Mouse (Mus musculus) embryonic facial prominence, embryonic 14.5 days (tissue): ENCODE measurements around the gene Spsb1. TPM values are rescaled to one million over a fixed set of nuclear protein-coding genes. Genes with fewer than 3 reads are reported as not detected.

Experiments used
- ATAC-seq: fragments of 200-750 bp; cut with Nextera tagmentation; 2 replicates; pipeline ENCODE4 v1.8.0; 2017; ENCODE audit warnings: low read depth, moderate number of reproducible peaks, moderate TSS enrichment
- DNase-seq: peaks from one replicate; pipeline ENCODE4 v3.0.0-alpha.2; 2015; ENCODE audit warnings: low spot score
- H3K27ac ChIP-seq: fragments of 300-500 bp; sonication (generic); replicated peaks from 2 replicates; pipeline ENCODE4 v1.5.1; 2014; ENCODE audit warnings: low read depth, mild to moderate bottlenecking, low read length, moderate library complexity
- H3K27me3 ChIP-seq: fragments of 300-500 bp; sonication (generic); replicated peaks from 2 replicates; pipeline ENCODE4 v1.6.1; 2014; ENCODE audit warnings: low read length; ENCODE audit not compliant: control insufficient read depth, insufficient read depth
- H3K36me3 ChIP-seq: fragments of 300-500 bp; sonication (generic); 2 replicates; pipeline ENCODE4 v1.6.1; 2014; ENCODE audit warnings: low read length, mixed read lengths; ENCODE audit not compliant: control insufficient read depth, insufficient read depth
- H3K4me1 ChIP-seq: fragments of 300-500 bp; sonication (generic); 2 replicates; pipeline ENCODE4 v1.6.1; 2014; ENCODE audit warnings: antibody characterized with exemption, low read length; ENCODE audit not compliant: control insufficient read depth, insufficient read depth
- H3K4me2 ChIP-seq: fragments of 300-500 bp; sonication (generic); 2 replicates; pipeline ENCODE4 v1.6.1; 2014; ENCODE audit warnings: low read depth, mild to moderate bottlenecking, low read length, moderate library complexity, mixed read lengths
- H3K4me3 ChIP-seq: fragments of 300-500 bp; sonication (generic); 2 replicates; pipeline ENCODE4 v1.5.1; 2014; ENCODE audit warnings: low read depth, mild to moderate bottlenecking, low read length
- H3K9ac ChIP-seq: fragments of 300-500 bp; sonication (generic); 2 replicates; pipeline ENCODE4 v1.6.1; 2014; ENCODE audit warnings: low read depth, mild to moderate bottlenecking, low read length, moderate library complexity, mixed read lengths
- H3K9me3 ChIP-seq: fragments of 300-500 bp; sonication (generic); 2 replicates; pipeline ENCODE4 v1.6.1; 2016; ENCODE audit warnings: low read length; ENCODE audit not compliant: control insufficient read depth
- WGBS: fragments of 180-500 bp; shearing (Covaris S2); extraction: QIAGEN DNeasy Blood & Tissue Kit; methylation state at CpG from one replicate; pipeline ENCODE4 v1.1.7; 2014; 5-methylcytosine and 5-hydroxymethylcytosine counted together
- polyA plus RNA-seq: library from polyadenylated mRNA; unstranded; fragments of >200 nt; fragmentation: Nextera tagmentation; extraction: Ambion mirVana; gene quantifications from 2 replicates; pipeline ENCODE4 v1.2.1, GENCODE M21; 2014

The Spsb1 gene
- polyA plus RNA-seq, 1 experiment from 2014 or later: 19.6 TPM

GRCm38 (mm10) chr4:149910558-149910957, 44.3 kb downstream of the Spsb1 start:
- no peak overlapping the region for H3K4me3 ChIP-seq
- H3K4me2 ChIP-seq: no peak overlapping the region
- DNase-seq (no peak), ATAC-seq (no peak)
- H3K9me3 ChIP-seq: no peaks in the 10 kb centered on the region
- H3K9ac ChIP-seq: no peak overlapping the region
- peaks cover 15% of the 10 kb centered on the region for H3K36me3 ChIP-seq
- H3K27me3 ChIP-seq: no peaks in the 10 kb centered on the region
- H3K27ac ChIP-seq: no peak overlapping the region
- WGBS: 76% methylated on average over 4 of the region's 4 CpGs
- H3K4me1 ChIP-seq: peaks cover 27% of the 10 kb centered on the region

GRCm38 (mm10) chr4:149909551-149909950, 45.3 kb downstream of the Spsb1 start:
- H3K27ac ChIP-seq: no peak overlapping the region
- no peak for ATAC-seq
- no peak overlapping the region for H3K9ac ChIP-seq
- H3K4me2 ChIP-seq: no peak overlapping the region
- no peak overlapping the region for H3K4me3 ChIP-seq
- H3K27me3 ChIP-seq: no peaks in the 10 kb centered on the region
- H3K4me1 ChIP-seq: peaks cover 27% of the 10 kb centered on the region
- WGBS: 86% methylated on average over 13 of the region's 13 CpGs
- H3K36me3 ChIP-seq: peaks cover 15% of the 10 kb centered on the region
- H3K9me3 ChIP-seq: no peaks in the 10 kb centered on the region
- no peak for DNase-seq

GRCm38 (mm10) chr4:149908923-149909322, 45.9 kb downstream of the Spsb1 start:
- Histone ChIP-seq H3K27ac (no peak overlapping the region), H3K27me3 (no peaks in the 10 kb centered on the region), H3K4me2 (no peak overlapping the region), H3K4me1 (peaks cover 27% of the 10 kb centered on the region), H3K4me3 (no peak overlapping the region), H3K36me3 (peaks cover 15% of the 10 kb centered on the region), H3K9ac (no peak overlapping the region), H3K9me3 (no peaks in the 10 kb centered on the region)
- ATAC-seq: no peak
- 74% methylated on average over 7 of the region's 7 CpGs for whole genome bisulfite sequencing
- no peak for DNase-seq

- peaks cover 15% of the 10 kb centered on the region for H3K36me3 ChIP-seq
- peaks cover 20% of the 10 kb centered on the region for H3K4me1 ChIP-seq
- no peaks in the 10 kb centered on the region for H3K27me3 ChIP-seq
- WGBS: 61% methylated on average over 7 of the region's 7 CpGs
- ATAC-seq (no peak), DNase-seq (no peak)
- H3K9me3 ChIP-seq: no peaks in the 10 kb centered on the region
- H3K4me2 ChIP-seq: no peak overlapping the region
- no peak overlapping the region for H3K4me3 ChIP-seq
- H3K27ac ChIP-seq: no peak overlapping the region
- no peak overlapping the region for H3K9ac ChIP-seq
Measured at GRCm38 (mm10) chr4:149907656-149908055, 47.2 kb downstream of the Spsb1 start.

- Histone ChIP-seq H3K4me2 (no peak overlapping the region), H3K36me3 (peaks cover 15% of the 10 kb centered on the region), H3K9me3 (no peaks in the 10 kb centered on the region), H3K4me3 (no peak overlapping the region), H3K4me1 (peaks cover 15% of the 10 kb centered on the region), H3K9ac (no peak overlapping the region), H3K27ac (no peak overlapping the region), H3K27me3 (no peaks in the 10 kb centered on the region)
- DNase-seq (no peak), ATAC-seq (no peak)
- 63% methylated on average over 13 of the region's 13 CpGs for WGBS
Measured at GRCm38 (mm10) chr4:149906921-149907320, 47.9 kb downstream of the Spsb1 start.

GRCm38 (mm10) chr4:149905302-149905974, 49.4 kb downstream of the Spsb1 start:
- Histone ChIP-seq H3K9ac (no peak overlapping the region), H3K36me3 (peaks cover 15% of the 10 kb centered on the region), H3K27ac (no peak overlapping the region), H3K4me2 (no peak overlapping the region), H3K4me3 (no peak overlapping the region), H3K27me3 (no peaks in the 10 kb centered on the region), H3K4me1 (peaks cover 13% of the 10 kb centered on the region), H3K9me3 (no peaks in the 10 kb centered on the region)
- ATAC-seq (no peak), DNase-seq (no peak)
- WGBS: 89% methylated on average over 10 of the region's 10 CpGs

GRCm38 (mm10) chr4:149903026-149903425, 51.8 kb downstream of the Spsb1 start:
- Histone ChIP-seq H3K27ac (no peak overlapping the region), H3K4me1 (peaks cover 11% of the 10 kb centered on the region)

GRCm38 (mm10) chr4:149901349-149901782, 53.5 kb downstream of the Spsb1 start:
- H3K4me2 ChIP-seq: no peak overlapping the region
- H3K4me1 ChIP-seq: peaks cover 6% of the 10 kb centered on the region; the same call in 1 of the 2 replicates
- H3K27ac ChIP-seq: no peak overlapping the region
- WGBS: 67% methylated on average over 3 of the region's 3 CpGs
- peaks cover 23% of the 10 kb centered on the region for H3K36me3 ChIP-seq
- H3K9me3 ChIP-seq: no peaks in the 10 kb centered on the region
- H3K27me3 ChIP-seq: no peaks in the 10 kb centered on the region
- ATAC-seq (peak; percentile 16; the same call in 1 of the 2 replicates), DNase-seq (no peak)
- no peak overlapping the region for H3K4me3 ChIP-seq
- no peak overlapping the region for H3K9ac ChIP-seq

More at GRCm38 (mm10) chr4:149903026-149903425, 51.8 kb downstream of the Spsb1 start:
- Histone ChIP-seq H3K4me3 (no peak overlapping the region), H3K9ac (no peak overlapping the region), H3K9me3 (no peaks in the 10 kb centered on the region), H3K4me2 (no peak overlapping the region), H3K27me3 (no peaks in the 10 kb centered on the region), H3K36me3 (peaks cover 20% of the 10 kb centered on the region)
- WGBS: 60% methylated on average over 5 of the region's 5 CpGs
- ATAC-seq: no peak
- no peak for DNase-seq

GRCm38 (mm10) chr4:149897661-149898260, 57.1 kb downstream of the Spsb1 start:
- H3K9ac ChIP-seq: no peak overlapping the region
- H3K27me3 ChIP-seq: no peaks in the 10 kb centered on the region
- H3K27ac ChIP-seq: no peak overlapping the region
- no peaks in the 10 kb centered on the region for H3K9me3 ChIP-seq
- H3K4me1 ChIP-seq: peaks cover 33% of the 10 kb centered on the region
- H3K4me2 ChIP-seq: no peak overlapping the region
- 92% methylated on average over 13 of the region's 13 CpGs for WGBS
- DNase-seq (no peak), ATAC-seq (no peak)
- H3K36me3 ChIP-seq: peaks cover 16% of the 10 kb centered on the region
- no peak overlapping the region for H3K4me3 ChIP-seq
